Mouse (Mus musculus): ENCODE measurements at regions not wholly inside any gene's neighbourhood (a gene's known extent, or its start where the extent isn't known, plus 50 kb on each side); places are given as distances from the start of the nearest gene placed in this dataset.

DNA sequence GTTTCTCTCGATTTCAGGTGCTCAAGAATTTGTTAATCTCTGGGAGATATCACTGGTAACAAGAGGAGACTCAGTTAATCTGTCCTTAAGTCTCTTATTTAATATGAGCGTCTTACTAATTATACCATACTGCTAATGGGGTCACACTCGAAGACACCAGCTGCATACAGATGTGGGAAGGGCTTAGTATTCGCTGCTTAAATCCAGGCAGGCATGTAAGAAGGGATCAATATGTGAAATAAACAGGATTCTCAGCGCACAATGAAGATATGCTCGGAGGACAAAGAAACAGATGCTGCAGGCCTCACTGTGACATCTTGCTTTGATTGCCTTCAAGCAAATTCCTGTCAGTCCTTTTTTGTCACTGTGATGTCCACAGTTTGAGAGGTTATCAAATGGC, 108.3 kb downstream of the Zwint start:
- no peaks in the 10 kb centered on the region for H3K27me3 ChIP-seq
- no peak for ATAC-seq (ENCODE audit: low FRiP score, low read depth)
- no peak overlapping the region for H3K4me2 ChIP-seq (replicated peaks)
- no peaks in the 10 kb centered on the region for H3K9me3 ChIP-seq
- 81% methylated on average over 6 of the region's 6 CpGs for WGBS
- H3K4me3 ChIP-seq, result no peak overlapping the region
- no peaks in the 10 kb centered on the region for H3K36me3 ChIP-seq
- no peak overlapping the region for H3K9ac ChIP-seq
- no peak overlapping the region for H3K27ac ChIP-seq
- no peaks in the 10 kb centered on the region for H3K4me1 ChIP-seq

DNA sequence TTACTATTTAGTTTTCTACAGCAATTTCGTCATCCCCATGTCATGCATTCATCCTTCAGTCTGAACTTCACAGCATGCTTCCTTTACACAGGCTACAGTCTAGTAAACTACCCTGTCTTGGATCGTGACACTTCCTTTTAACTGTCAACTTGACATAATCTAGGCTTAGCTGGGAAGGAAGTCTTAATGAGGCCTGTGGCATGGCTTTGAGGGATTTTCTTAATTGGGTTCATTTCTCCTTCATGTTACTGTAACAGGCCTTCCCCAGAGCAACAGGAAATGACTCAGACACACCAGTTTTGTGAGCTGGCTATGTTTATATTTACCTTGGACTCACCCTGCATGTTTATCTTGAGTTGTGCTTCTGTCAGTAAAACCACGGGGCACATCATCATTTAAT, 123.7 kb downstream of the Zwint start:
- Histone ChIP-seq H3K4me2 (replicated peaks) (no peak overlapping the region), H3K9me3 (no peaks in the 10 kb centered on the region), H3K4me3 (no peak overlapping the region), H3K27ac (no peak overlapping the region), H3K36me3 (no peaks in the 10 kb centered on the region), H3K4me1 (no peaks in the 10 kb centered on the region), H3K27me3 (no peaks in the 10 kb centered on the region), H3K9ac (no peak overlapping the region)
- no peak for ATAC-seq (ENCODE audit: low FRiP score, low read depth)
- WGBS, result 17% methylated on average over 3 of the region's 3 CpGs

DNA sequence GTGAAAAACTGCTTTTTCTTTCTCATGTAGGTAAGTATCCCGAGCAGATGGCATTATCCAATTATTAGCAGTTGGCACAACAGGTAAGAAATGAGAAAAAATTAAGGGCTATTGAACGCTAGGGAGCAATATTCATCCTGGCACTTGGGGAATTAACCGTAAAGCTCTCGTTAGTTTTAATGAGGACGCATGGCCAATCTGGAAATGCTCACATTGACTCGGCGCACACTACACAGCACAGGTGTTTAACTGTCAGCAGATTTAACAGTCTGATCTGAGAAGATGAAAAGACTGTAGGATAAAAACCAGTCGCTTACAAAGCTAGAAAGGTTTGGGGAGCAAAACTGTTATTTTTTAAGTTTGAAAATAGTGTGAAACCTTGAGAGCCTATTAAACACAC, 157.0 kb downstream of the Zwint start:
- Histone ChIP-seq H3K4me2 (replicated peaks) (no peak overlapping the region), H3K9ac (no peak overlapping the region), H3K36me3 (no peaks in the 10 kb centered on the region), H3K27me3 (no peaks in the 10 kb centered on the region), H3K27ac (no peak overlapping the region), H3K9me3 (no peaks in the 10 kb centered on the region), H3K4me3 (no peak overlapping the region), H3K4me1 (peaks cover 10% of the 10 kb centered on the region; the same call in 1 of the 2 replicates)
- 18% methylated on average over 8 of the region's 8 CpGs for WGBS
- ATAC-seq (ENCODE audit: low FRiP score, low read depth), result no peak

DNA sequence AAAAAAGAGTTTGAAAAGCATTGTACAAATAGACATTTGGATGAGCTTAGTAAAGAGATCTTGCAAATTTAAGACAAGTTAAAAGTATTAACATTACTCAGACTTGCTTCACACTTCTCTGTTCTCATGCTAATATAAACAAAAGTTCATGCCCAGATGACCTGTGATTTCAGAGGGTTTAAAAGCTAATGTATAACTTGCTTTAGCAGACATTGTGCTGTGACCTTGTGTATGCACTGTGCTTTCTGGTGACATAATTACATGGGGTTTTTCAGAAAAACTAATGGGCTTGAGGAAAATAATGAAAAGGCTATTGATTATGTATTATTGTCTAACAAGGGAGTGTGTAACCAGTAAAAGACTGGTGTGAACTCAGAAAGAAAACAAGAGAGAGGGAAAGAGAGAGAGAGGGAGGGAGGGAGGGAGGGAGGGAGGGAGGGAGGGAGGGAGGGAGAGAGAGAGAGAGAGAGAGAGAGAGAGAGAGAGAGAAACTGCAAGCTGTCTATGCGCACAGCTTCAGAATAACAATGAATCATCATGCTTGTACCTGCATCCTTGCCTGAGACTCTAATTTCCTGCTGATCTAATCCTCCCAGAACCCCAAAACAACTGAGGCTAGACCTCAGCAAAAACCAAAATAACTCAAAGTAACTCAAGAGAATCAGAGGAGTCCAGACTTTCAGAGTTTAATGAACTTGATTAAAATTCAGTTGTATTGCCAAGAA, 192.9 kb downstream of the Zwint start:
- Histone ChIP-seq H3K4me3 (no peak overlapping the region), H3K27ac (no peak overlapping the region), H3K36me3 (no peaks in the 10 kb centered on the region), H3K9ac (no peak overlapping the region), H3K4me2 (replicated peaks) (no peak overlapping the region), H3K9me3 (no peaks in the 10 kb centered on the region), H3K27me3 (no peaks in the 10 kb centered on the region), H3K4me1 (no peaks in the 10 kb centered on the region)
- ATAC-seq (ENCODE audit: low FRiP score, low read depth), result no peak
- WGBS, result 74% methylated on average over 1 of the region's 1 CpGs

DNA sequence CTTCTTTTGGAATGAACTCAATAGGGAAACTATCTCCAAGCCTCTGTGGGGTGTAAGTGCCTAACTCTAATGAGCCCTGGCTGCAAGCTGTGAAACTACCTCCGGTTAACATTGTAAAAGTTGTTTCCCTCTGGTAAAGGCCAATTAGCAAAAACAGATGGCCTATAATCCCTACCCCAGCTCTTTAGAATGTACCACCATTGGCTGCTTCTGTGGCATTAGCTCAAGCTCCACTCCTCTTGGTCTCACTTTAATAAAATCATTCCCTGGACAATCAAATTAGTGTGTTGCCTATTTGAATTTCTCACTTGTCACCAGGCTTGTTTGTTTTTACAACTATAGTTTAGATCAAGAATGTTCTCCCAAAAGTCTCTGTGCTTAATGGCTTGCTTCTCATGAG, 213.3 kb downstream of the Zwint start:
- 3% methylated on average over 1 of the region's 1 CpGs for WGBS
- peak; percentile 71; the same call in 1 of the 2 replicates for ATAC-seq (ENCODE audit: low FRiP score, low read depth)
- no peak overlapping the region for H3K27ac ChIP-seq
- H3K4me3 ChIP-seq, result no peak overlapping the region
- H3K4me1 ChIP-seq, result 0 out of 2 replicates have a peak, but pooled peaks cover 6% of the 10 kb centered on the region
- no peaks in the 10 kb centered on the region for H3K27me3 ChIP-seq
- no peaks in the 10 kb centered on the region for H3K9me3 ChIP-seq
- no peak overlapping the region for H3K4me2 ChIP-seq (replicated peaks)
- H3K9ac ChIP-seq, result no peak overlapping the region
- H3K36me3 ChIP-seq, result no peaks in the 10 kb centered on the region
